In genomic region chr1:134556671-134557218, GRCm38 (mm10) we compare ENCODE assay signal across 8 mouse cellular contexts. TPM values are rescaled to one million over a fixed set of nuclear protein-coding genes. Genes with fewer than 3 reads are reported as not detected.
DNase-seq lines count a peak whose midpoint lies in the region; ATAC-seq lines count a peak whose summit lies in the region.

No protein-coding gene starts in this region.

- H3K27me3 ChIP-seq in hindbrain, embryonic 12.5 days: no peaks in the 10 kb centered on the region

- H3K9ac ChIP-seq in hindbrain, embryonic 12.5 days: peak overlapping the region; percentile 80

- under 1% methylated on average over 35 of the region's 35 CpGs for WGBS in hindbrain, embryonic 12.5 days

- ATAC-seq in hindbrain, embryonic 12.5 days (ENCODE audit: low FRiP score): peak; percentile 95

- H3K4me3 ChIP-seq in hindbrain, embryonic 12.5 days: peak overlapping the region; percentile 62

- peak overlapping the region; percentile 91 for H3K4me2 ChIP-seq in hindbrain, embryonic 12.5 days (replicated peaks)

- no peaks in the 10 kb centered on the region for H3K9me3 ChIP-seq in hindbrain, embryonic 12.5 days (replicated peaks)

- no peaks in the 10 kb centered on the region for H3K36me3 ChIP-seq in hindbrain, embryonic 12.5 days

- DNase-seq in MN1 (ENCODE audit: low spot score): peak; percentile 98
- peak; percentile 97 for DNase-seq in cerebellum, adult 9-10 months
- peak; percentile 94 to 96 for DNase-seq in frontal cortex, adult 2 months (ENCODE audit: extremely low spot score in 1 of 2, low spot score in 1 of 2)
- peak; percentile 92 to 96 for DNase-seq in layer of hippocampus, postnatal 14 days (ENCODE audit: low spot score in 2 of 2)
- DNase-seq in lung, postnatal 14 days: peak; percentile 95
- DNase-seq in retina, adult 2 months (ENCODE audit: low read depth, low spot score): peak; percentile 84
- peak; percentile 89 to 93 for DNase-seq in thymus, postnatal 36 days

- H3K4me1 ChIP-seq in hindbrain, embryonic 12.5 days: peaks cover 17% of the 10 kb centered on the region

- H3K27ac ChIP-seq in hindbrain, embryonic 12.5 days: peak overlapping the region; percentile 88

RNA-seq across cellular contexts. Expression of gene Kdm5b, which starts 3.2 kb away (rescaled TPM):
- polyA plus RNA-seq in frontal cortex, adult 2 months (2012; rRNA removed): 29.9 and 31.5 TPM in 2 replicates
- 119 and 120 TPM in 2 replicates for polyA plus RNA-seq in hindbrain, embryonic 12.5 days (2016; fragmentation: Nextera tagmentation; extraction: Ambion mirVana)
- 10 to 100 TPM; 69.7 to 74.6 TPM for total RNA-seq in layer of hippocampus, postnatal 14 days (2021)

RNA-seq across cellular contexts. Expression of gene Mgat4e, which starts 7.3 kb away (rescaled TPM):
- 0.08 TPM in 1 of 2 replicates, not detected in the other for polyA plus RNA-seq in frontal cortex, adult 2 months (2012; rRNA removed)
- polyA plus RNA-seq in hindbrain, embryonic 12.5 days (2016; fragmentation: Nextera tagmentation; extraction: Ambion mirVana): not detected in 2 replicates
- under 1 TPM in 1 of 2 experiments, not detected in 1; 0.38 TPM for total RNA-seq in layer of hippocampus, postnatal 14 days (2021)

Comparison
In these comparisons a context has a peak if more than half of its experiments do, and no peak if none do; other contexts are left out.
1. Peak in every context shown above with its lines: DNase-seq, ATAC-seq, H3K4me3 ChIP-seq and H3K27ac ChIP-seq.